Mouse (Mus musculus) embryonic fibroblast, embryonic 13.5 days (primary cell): ENCODE results near the gene Terb2. TPM values are rescaled to one million over a fixed set of nuclear protein-coding genes. Genes with fewer than 3 reads are reported as not detected.
A peak's percentile ranks its signal among the peaks of the same experiment; 100 is the strongest.

ENCODE experiments used
- H3K27ac ChIP-seq: 2 replicates; pipeline ENCODE4 v1.5.1; 2012; ENCODE audit warnings: low read length, control low read depth, inconsistent platforms; ENCODE audit not compliant: insufficient read depth
- H3K4me1 ChIP-seq: 2 replicates; pipeline ENCODE4 v1.6.1; 2011; ENCODE audit warnings: low read length; ENCODE audit not compliant: control insufficient read depth, insufficient read depth
- H3K4me3 ChIP-seq: 2 replicates; pipeline ENCODE4 v1.5.1; 2011; ENCODE audit warnings: mild to moderate bottlenecking, control low read depth, low read length; ENCODE audit not compliant: insufficient read depth
- CTCF ChIP-seq: IDR thresholded peaks from 2 replicates; pipeline ENCODE4 v1.5.1; 2011; ENCODE audit warnings: mild to moderate bottlenecking, control low read depth, low read length, moderate library complexity, borderline replicate concordance; ENCODE audit not compliant: insufficient read depth
- POLR2A ChIP-seq: IDR thresholded peaks from 2 replicates; pipeline ENCODE4 v1.6.1; 2011; ENCODE audit warnings: low read depth, mild to moderate bottlenecking, control low read depth, low read length, moderate library complexity
- polyA plus RNA-seq: library from polyadenylated mRNA; stranded (reverse); fragments of >200 nt; gene quantifications from 2 replicates; pipeline ENCODE4 v1.2.4, GENCODE M21; 2011; ENCODE audit warnings: low read depth; ENCODE audit not compliant: missing spikeins, insufficient read length

The Terb2 gene
- polyA plus RNA-seq, 1 experiment = not detected

- TF ChIP-seq CTCF (no peak), POLR2A (no peak)
- Histone ChIP-seq H3K4me3 (no peak overlapping the region), H3K27ac (no peak overlapping the region), H3K4me1 (no peaks in the 10 kb centered on the region)
These were observed 55.9 kb downstream of the Terb2 start for GRCm38 (mm10) chr2:122241935-122242334.

DNA sequence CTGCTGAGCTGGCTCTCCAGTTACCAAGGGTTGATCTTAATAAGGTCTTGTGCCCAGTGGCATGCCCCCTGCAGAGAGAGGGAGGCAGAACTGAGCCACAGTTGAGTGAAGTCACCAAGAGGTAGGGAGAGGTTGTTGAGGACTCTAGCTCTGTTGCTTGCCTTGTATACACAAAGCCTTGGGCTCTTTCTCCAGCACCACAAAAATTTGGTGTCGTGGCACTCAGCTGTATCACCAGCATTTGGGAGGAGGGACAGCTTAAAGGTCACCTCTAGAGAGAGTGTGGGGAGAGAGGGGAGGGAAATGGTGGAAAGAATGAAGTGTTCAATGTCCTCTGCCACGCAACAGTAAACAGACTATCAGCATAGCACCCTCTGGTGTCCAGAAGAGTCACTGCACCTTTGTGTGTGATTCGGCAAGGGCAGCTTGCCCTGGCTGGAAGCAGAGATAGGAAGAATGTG, 57.6 kb downstream of the Terb2 start:
- TF ChIP-seq POLR2A (no peak), CTCF (peak; percentile 89)
- H3K4me1 ChIP-seq = no peaks in the 10 kb centered on the region
- H3K27ac ChIP-seq = no peak overlapping the region

GRCm38 (mm10) chr2:122247786-122248185, 61.7 kb downstream of the Terb2 start:
- no peak for TF ChIP-seq POLR2A
- TF ChIP-seq CTCF = no peak
- H3K4me3 ChIP-seq = no peak overlapping the region
- no peak overlapping the region for H3K27ac ChIP-seq
- H3K4me1 ChIP-seq = no peaks in the 10 kb centered on the region

More for the DNA sequence above, 57.6 kb downstream of the Terb2 start:
- no peak overlapping the region for H3K4me3 ChIP-seq

GRCm38 (mm10) chr2:122255997-122256396, 69.9 kb downstream of the Terb2 start:
- Histone ChIP-seq H3K4me1 (no peaks in the 10 kb centered on the region), H3K4me3 (no peak overlapping the region), H3K27ac (no peak overlapping the region)
- TF ChIP-seq POLR2A (no peak), CTCF (no peak)

Other genes with a start within 250 kb of the Terb2 start
- gene Ctdspl2, start 230.3 kb upstream of the Terb2 start, polyA plus RNA-seq = 31.6 and 49.9 TPM in 2 replicates
- not detected in 2 replicates for gene Mageb3, start 230.2 kb upstream of the Terb2 start, polyA plus RNA-seq
- 10.0 and 12.2 TPM in 2 replicates for gene Eif3j1, start 157.7 kb upstream of the Terb2 start, polyA plus RNA-seq
- gene Spg11, start 67.9 kb upstream of the Terb2 start, polyA plus RNA-seq = 21.0 and 21.7 TPM in 2 replicates
- 1,628 and 1,672 TPM in 2 replicates for gene B2m, start 38.6 kb upstream of the Terb2 start, polyA plus RNA-seq
- gene Trim69, start 25.6 kb upstream of the Terb2 start, polyA plus RNA-seq = 0.37 and 0.68 TPM in 2 replicates
- gene Patl2, start 83 bp upstream of the Terb2 start, polyA plus RNA-seq = not detected in 2 replicates
- gene Sord, start 48.5 kb downstream of the Terb2 start, polyA plus RNA-seq = 10.0 and 17.9 TPM in 2 replicates
- not detected in 2 replicates for gene Duox2, start 112.2 kb downstream of the Terb2 start, polyA plus RNA-seq
- gene Duoxa2, start 112.6 kb downstream of the Terb2 start, polyA plus RNA-seq = not detected in 2 replicates
- 0.48 and 0.58 TPM in 2 replicates for gene Duoxa1, start 127.5 kb downstream of the Terb2 start, polyA plus RNA-seq
- not detected in 2 replicates for gene Duox1, start 129.4 kb downstream of the Terb2 start, polyA plus RNA-seq
- gene Shf, start 182.9 kb downstream of the Terb2 start, polyA plus RNA-seq = 10.6 and 12.3 TPM in 2 replicates
- gene Slc28a2, start 240.2 kb downstream of the Terb2 start, polyA plus RNA-seq = not detected in 2 replicates